Mouse (Mus musculus) lung, embryonic 14.5 days (tissue): ENCODE data around the gene Taf8. TPM values are rescaled to one million over a fixed set of nuclear protein-coding genes. Genes with fewer than 3 reads are reported as not detected.

Experiments
- ATAC-seq: fragments of 200-750 bp; cut with Nextera tagmentation; 2 replicates; pipeline ENCODE4 v1.8.0; 2017; ENCODE audit warnings: mild to moderate bottlenecking, moderate TSS enrichment, moderate library complexity; ENCODE audit not compliant: insufficient read depth
- DNase-seq: peaks from one replicate; pipeline ENCODE4 v3.0.0-alpha.2; 2015
- H3K27ac ChIP-seq: fragments of 300-500 bp; sonication (generic); 2 replicates; pipeline ENCODE4 v1.5.1; 2014; ENCODE audit warnings: low read depth, mild to moderate bottlenecking, moderate library complexity
- H3K27me3 ChIP-seq: fragments of 300-500 bp; sonication (generic); 2 replicates; pipeline ENCODE4 v1.6.1; 2014; ENCODE audit warnings: low read length, control low read depth; ENCODE audit not compliant: insufficient read depth
- H3K36me3 ChIP-seq: fragments of 300-500 bp; sonication (generic); 2 replicates; pipeline ENCODE4 v1.6.1; 2014; ENCODE audit warnings: control low read depth; ENCODE audit not compliant: insufficient read depth
- H3K4me1 ChIP-seq: fragments of 300-500 bp; sonication (generic); 2 replicates; pipeline ENCODE4 v1.6.1; 2014; ENCODE audit warnings: antibody characterized with exemption, control low read depth; ENCODE audit not compliant: insufficient read depth
- H3K4me2 ChIP-seq: fragments of 300-500 bp; sonication (generic); 2 replicates; pipeline ENCODE4 v1.6.1; 2014; ENCODE audit warnings: mild to moderate bottlenecking
- H3K4me3 ChIP-seq: fragments of 300-500 bp; sonication (generic); 2 replicates; pipeline ENCODE4 v1.5.1; 2014; ENCODE audit warnings: low read depth, low read length
- H3K9ac ChIP-seq: fragments of 300-500 bp; sonication (generic); 2 replicates; pipeline ENCODE4 v1.6.1; 2014
- H3K9me3 ChIP-seq: fragments of 300-500 bp; sonication (generic); 2 replicates; pipeline ENCODE4 v1.6.1; 2016; ENCODE audit warnings: low read depth, low read length, control low read depth
- CTCF ChIP-seq: IDR thresholded peaks from 2 replicates; pipeline ENCODE4 v1.5.1; 2016; ENCODE audit warnings: antibody characterized with exemption, low read depth
- WGBS: fragments of 180-500 bp; shearing (Covaris S2); extraction: QIAGEN DNeasy Blood & Tissue Kit; methylation state at CpG from one replicate; pipeline ENCODE4 v1.1.7; 2014; 5-methylcytosine and 5-hydroxymethylcytosine counted together
- polyA plus RNA-seq: library from polyadenylated mRNA; unstranded; fragments of >200 nt; fragmentation: Nextera tagmentation; extraction: Ambion mirVana; gene quantifications from 2 replicates; pipeline ENCODE4 v1.2.1, GENCODE M21; 2014

Gene Taf8
- 22.1 and 26.8 TPM in 2 replicates for polyA plus RNA-seq

GRCm38 (mm10) chr17:47501946-47502706, at the start of gene Taf8:
Gene Taf8 (minus strand): TSS chr17:47502292.
- H3K27me3 ChIP-seq: no peaks in the 10 kb centered on the region
- no peaks in the 10 kb centered on the region for H3K9me3 ChIP-seq
- TF ChIP-seq CTCF: no peak
- 1% methylated on average over 40 of the region's 40 CpGs for WGBS
- H3K4me2 ChIP-seq: peak within 1 kb of the TSS; percentile 84
- H3K36me3 ChIP-seq: peaks cover 24% of the 10 kb centered on the region
- peak; percentile 93 for ATAC-seq
- H3K9ac ChIP-seq: peak within 1 kb of the TSS; percentile 58
- H3K27ac ChIP-seq: peak within 1 kb of the TSS; percentile 58; the same call in 1 of the 2 replicates
- peak within 1 kb of the TSS; percentile 52 for H3K4me3 ChIP-seq
- peaks cover 7% of the 10 kb centered on the region; the same call in 1 of the 2 replicates for H3K4me1 ChIP-seq
- peak; percentile 96 for DNase-seq

- H3K36me3 ChIP-seq: no peaks in the 10 kb centered on the region
- no peak overlapping the region for H3K9ac ChIP-seq
- H3K4me2 ChIP-seq: no peak overlapping the region
- ATAC-seq (no peak), DNase-seq (no peak)
- no peaks in the 10 kb centered on the region for H3K27me3 ChIP-seq
- no peak overlapping the region for H3K27ac ChIP-seq
- no peaks in the 10 kb centered on the region for H3K9me3 ChIP-seq
- 68% methylated on average over 7 of the region's 7 CpGs for WGBS
- TF ChIP-seq CTCF: no peak
- no peak overlapping the region for H3K4me3 ChIP-seq
- H3K4me1 ChIP-seq: no peaks in the 10 kb centered on the region
These were observed 49.0 kb upstream of the Taf8 start for GRCm38 (mm10) chr17:47551049-47551448.

GRCm38 (mm10) chr17:47545861-47546331, 43.8 kb upstream of the Taf8 start:
- Histone ChIP-seq H3K9me3 (no peaks in the 10 kb centered on the region), H3K4me2 (peak overlapping the region; percentile 49; the same call in 1 of the 2 replicates), H3K36me3 (no peaks in the 10 kb centered on the region), H3K9ac (peak overlapping the region; percentile 25; the same call in 1 of the 2 replicates), H3K4me3 (0 out of 2 replicates have a peak overlapping the region, but pooled peaks have one; percentile 4), H3K27me3 (no peaks in the 10 kb centered on the region), H3K27ac (no peak overlapping the region), H3K4me1 (no peaks in the 10 kb centered on the region)
- 57% methylated on average over 17 of the region's 17 CpGs for WGBS
- ATAC-seq (0 out of 2 replicates have a peak, but pooled peaks have one; percentile 17), DNase-seq (peak; percentile 54)
- no peak for TF ChIP-seq CTCF

- 86% methylated on average over 12 of the region's 12 CpGs for WGBS
- Histone ChIP-seq H3K36me3 (no peaks in the 10 kb centered on the region), H3K27ac (no peak overlapping the region), H3K27me3 (no peaks in the 10 kb centered on the region), H3K4me3 (no peak overlapping the region), H3K4me2 (no peak overlapping the region), H3K9ac (no peak overlapping the region), H3K4me1 (no peaks in the 10 kb centered on the region), H3K9me3 (no peaks in the 10 kb centered on the region)
- DNase-seq: no peak
- TF ChIP-seq CTCF: no peak
- no peak for ATAC-seq
These were observed 43.1 kb upstream of the Taf8 start for GRCm38 (mm10) chr17:47545154-47545553.

GRCm38 (mm10) chr17:47543051-47543650, 41.1 kb upstream of the Taf8 start:
- Histone ChIP-seq H3K4me2 (no peak overlapping the region), H3K4me1 (no peaks in the 10 kb centered on the region), H3K9me3 (no peaks in the 10 kb centered on the region), H3K9ac (no peak overlapping the region), H3K36me3 (no peaks in the 10 kb centered on the region), H3K27ac (no peak overlapping the region), H3K4me3 (no peak overlapping the region), H3K27me3 (no peaks in the 10 kb centered on the region)
- DNase-seq (no peak), ATAC-seq (no peak)
- WGBS: 63% methylated on average over 7 of the region's 7 CpGs
- no peak for TF ChIP-seq CTCF

- ATAC-seq (no peak), DNase-seq (no peak)
- 58% methylated on average over 5 of the region's 5 CpGs for WGBS
- Histone ChIP-seq H3K4me1 (no peaks in the 10 kb centered on the region), H3K9ac (no peak overlapping the region), H3K27me3 (no peaks in the 10 kb centered on the region), H3K9me3 (no peaks in the 10 kb centered on the region), H3K36me3 (no peaks in the 10 kb centered on the region), H3K4me3 (no peak overlapping the region), H3K27ac (no peak overlapping the region), H3K4me2 (no peak overlapping the region)
- TF ChIP-seq CTCF: no peak
These were observed 40.0 kb upstream of the Taf8 start for GRCm38 (mm10) chr17:47542061-47542460.

GRCm38 (mm10) chr17:47539128-47539527, 37.0 kb upstream of the Taf8 start:
- Histone ChIP-seq H3K9me3 (no peaks in the 10 kb centered on the region), H3K4me2 (no peak overlapping the region), H3K27ac (no peak overlapping the region), H3K27me3 (no peaks in the 10 kb centered on the region), H3K4me3 (no peak overlapping the region), H3K4me1 (no peaks in the 10 kb centered on the region), H3K36me3 (no peaks in the 10 kb centered on the region), H3K9ac (no peak overlapping the region)
- TF ChIP-seq CTCF: no peak
- WGBS: 85% methylated on average over 4 of the region's 4 CpGs
- no peak for DNase-seq
- ATAC-seq: no peak
